In the genomic region with DNA sequence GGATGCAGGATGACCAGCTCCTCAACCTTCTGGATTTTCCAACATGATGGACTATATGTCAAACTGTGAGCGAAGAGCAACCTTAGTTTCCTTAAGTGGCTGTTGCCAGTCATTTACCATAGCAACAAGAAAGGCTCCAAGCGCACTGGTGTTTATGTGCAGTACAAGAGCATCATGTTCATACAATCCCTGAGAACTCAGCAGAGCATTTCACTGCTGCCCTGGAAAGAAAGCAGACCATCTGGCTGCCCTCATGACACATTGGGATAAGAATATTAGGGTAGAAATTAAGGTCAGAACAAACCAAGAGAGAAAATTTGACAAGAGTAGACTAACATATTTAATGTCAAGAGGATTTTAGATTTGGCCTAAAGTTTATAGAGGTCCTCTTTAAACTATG, we compare ENCODE assay signal across 30 mouse cellular contexts.
DNase-seq lines count a peak whose midpoint lies in the region; ATAC-seq lines count a peak whose summit lies in the region.
"Had no signal": no experiment of that assay in that cellular context is flagged by ENCODE, and none has a peak within 500 bp of the region (broad histone marks: within the 10 kb centered on the region; RNA-seq: fewer than 3 reads in every experiment).

No protein-coding gene starts in this region.

- H3K36me3 ChIP-seq in forebrain, embryonic 12.5 days (replicated peaks): no peaks in the 10 kb centered on the region
- H3K36me3 ChIP-seq: embryonic facial prominence, embryonic 12.5 days; forebrain, embryonic 15.5 days; heart, embryonic 13.5 days; hindbrain, embryonic 15.5 days; limb, embryonic 12.5 days; liver, embryonic 15.5 days; midbrain, embryonic 10.5 days; neural tube, embryonic 12.5 days had no signal

- H3K4me3 ChIP-seq in forebrain, embryonic 12.5 days (replicated peaks): no peak overlapping the region
- H3K4me3 ChIP-seq: embryonic facial prominence, embryonic 12.5 days; forebrain, embryonic 15.5 days; heart, embryonic 13.5 days; hindbrain, embryonic 15.5 days; left cerebral cortex, adult 2 months; limb, embryonic 12.5 days; liver, embryonic 15.5 days; midbrain, embryonic 10.5 days; myocyte; neural tube, embryonic 12.5 days had no signal

- no peaks in the 10 kb centered on the region for H3K4me1 ChIP-seq in forebrain, embryonic 12.5 days
- H3K4me1 ChIP-seq: embryonic facial prominence, embryonic 12.5 days; heart, embryonic 13.5 days; hindbrain, embryonic 15.5 days; limb, embryonic 12.5 days; liver, embryonic 15.5 days; midbrain, embryonic 10.5 days; neural tube, embryonic 12.5 days had no signal

- H3K4me2 ChIP-seq in forebrain, embryonic 12.5 days: no peak overlapping the region
- H3K4me2 ChIP-seq: embryonic facial prominence, embryonic 12.5 days; forebrain, embryonic 15.5 days; heart, embryonic 13.5 days; hindbrain, embryonic 15.5 days; limb, embryonic 12.5 days; liver, embryonic 15.5 days; lung, embryonic 14.5 days; neural tube, embryonic 12.5 days had no signal

- no peaks in the 10 kb centered on the region for H3K9me3 ChIP-seq in forebrain, embryonic 12.5 days
- H3K9me3 ChIP-seq: embryonic facial prominence, embryonic 12.5 days; forebrain, embryonic 15.5 days; heart, embryonic 13.5 days; hindbrain, embryonic 15.5 days; limb, embryonic 12.5 days; liver, embryonic 15.5 days; midbrain, embryonic 10.5 days; neural tube, embryonic 12.5 days had no signal

- WGBS in forebrain, embryonic 12.5 days: 92% methylated on average over 2 of the region's 2 CpGs

- peak; percentile 23; the same call in 1 of the 2 replicates for ATAC-seq in frontal cortex, adult (ENCODE audit: low TSS enrichment)
- no peak for ATAC-seq in forebrain, embryonic 12.5 days (ENCODE audit: low FRiP score)
- ATAC-seq: forebrain, embryonic 15.5 days; midbrain, embryonic 16.5 days; Patski had no signal

- H3K9ac ChIP-seq in forebrain, embryonic 12.5 days: no peak overlapping the region
- H3K9ac ChIP-seq: embryonic facial prominence, embryonic 12.5 days; forebrain, embryonic 15.5 days; heart, embryonic 13.5 days; hindbrain, embryonic 15.5 days; limb, embryonic 12.5 days; liver, embryonic 15.5 days; lung, embryonic 14.5 days; neural tube, embryonic 12.5 days had no signal

- H3K27me3 ChIP-seq in forebrain, embryonic 12.5 days: no peaks in the 10 kb centered on the region
- H3K27me3 ChIP-seq: embryonic facial prominence, embryonic 12.5 days; forebrain, embryonic 15.5 days; heart, embryonic 13.5 days; hindbrain, embryonic 15.5 days; limb, embryonic 12.5 days; liver, embryonic 15.5 days; neural tube, embryonic 12.5 days had no signal

- no peak for DNase-seq in frontal cortex, postnatal 10 days (ENCODE audit: low spot score in 2 of 2)
- peak; percentile 28 for DNase-seq in retina, postnatal 1 day
- DNase-seq in retina, embryonic 14.5 days (ENCODE audit: low spot score): no peak
- DNase-seq in cerebellum, adult 9-11 months: peak; percentile 58
- no peak for DNase-seq in B cell, adult 2 months
- DNase-seq in lung, postnatal 36 days: no peak
- DNase-seq: adrenal gland, postnatal 25 days; embryo, embryonic 11 days; gastrocnemius, postnatal 10 days; heart, postnatal 10 days; kidney, adult 18-20 months; kidney, postnatal 4 days; lung, embryonic 14.5 days; lung, postnatal 14 days; right cerebral cortex, postnatal 14 days; thymus, postnatal 14 days had no signal

- no peak overlapping the region for H3K27ac ChIP-seq in forebrain, embryonic 12.5 days
- H3K27ac ChIP-seq: embryonic facial prominence, embryonic 12.5 days; forebrain, embryonic 15.5 days; heart, embryonic 13.5 days; hindbrain, embryonic 15.5 days; left cerebral cortex, adult 2 months; limb, embryonic 12.5 days; liver, embryonic 15.5 days; midbrain, embryonic 10.5 days; neural tube, embryonic 12.5 days had no signal

Comparison
In these comparisons a context has a peak if more than half of its experiments do, and no peak if none do; other contexts are left out.
1. DNase-seq: peak in retina, postnatal 1 day (single experiment) and cerebellum, adult 9-11 months (single experiment); none in frontal cortex, postnatal 10 days (0 of 2), retina, embryonic 14.5 days (single experiment), B cell, adult 2 months (0 of 2) and lung, postnatal 36 days (single experiment).